Mouse (Mus musculus): ENCODE measurements at regions not wholly inside any gene's neighbourhood (a gene's known extent, or its start where the extent isn't known, plus 50 kb on each side); places are given as distances from the start of the nearest gene placed in this dataset.

- ATAC-seq (ENCODE audit: insufficient number of reproducible peaks, insufficient read depth, low FRiP score, low read depth): no peak; the same call in 1 of the 2 replicates
- Histone ChIP-seq H3K4me1 (ENCODE audit: control insufficient read depth, insufficient read depth, low read length) (no peaks in the 10 kb centered on the region), H3K27ac (ENCODE audit: low read length) (no peak overlapping the region), H3K4me2 (replicated peaks; ENCODE audit: low read depth, low read length) (no peak overlapping the region), H3K9me3 (ENCODE audit: control insufficient read depth, low read depth, low read length) (no peaks in the 10 kb centered on the region), H3K9ac (replicated peaks; ENCODE audit: low read depth, low read length) (no peak overlapping the region), H3K27me3 (ENCODE audit: control insufficient read depth, insufficient read depth, low read length) (no peaks in the 10 kb centered on the region), H3K4me3 (ENCODE audit: low read depth, low read length) (no peak overlapping the region), H3K36me3 (ENCODE audit: control insufficient read depth, insufficient read depth, low read length) (no peaks in the 10 kb centered on the region)
- WGBS: 12% methylated on average over 16 of the region's 16 CpGs
Measured at GRCm38 (mm10) chr1:177382596-177383190, 59.5 kb upstream of the Zbtb18 start.

- Histone ChIP-seq H3K4me3 (ENCODE audit: low read depth, low read length) (no peak overlapping the region), H3K9ac (replicated peaks; ENCODE audit: low read depth, low read length) (no peak overlapping the region), H3K4me2 (replicated peaks; ENCODE audit: low read depth, low read length) (no peak overlapping the region), H3K27me3 (ENCODE audit: control insufficient read depth, insufficient read depth, low read length) (no peaks in the 10 kb centered on the region), H3K27ac (ENCODE audit: low read length) (no peak overlapping the region), H3K9me3 (ENCODE audit: control insufficient read depth, low read depth, low read length) (no peaks in the 10 kb centered on the region), H3K4me1 (ENCODE audit: control insufficient read depth, insufficient read depth, low read length) (no peaks in the 10 kb centered on the region), H3K36me3 (ENCODE audit: control insufficient read depth, insufficient read depth, low read length) (no peaks in the 10 kb centered on the region)
- 83% methylated on average over 4 of the region's 4 CpGs for WGBS
- no peak for ATAC-seq (ENCODE audit: insufficient number of reproducible peaks, insufficient read depth, low FRiP score, low read depth)
Measured at GRCm38 (mm10) chr1:177382147-177382546, 60.0 kb upstream of the Zbtb18 start.

GRCm38 (mm10) chr1:177378112-177378511 lies 64.0 kb upstream of the Zbtb18 start:
- Histone ChIP-seq H3K27me3 (ENCODE audit: control insufficient read depth, insufficient read depth, low read length) (no peaks in the 10 kb centered on the region), H3K4me3 (ENCODE audit: low read depth, low read length) (no peak overlapping the region), H3K4me2 (replicated peaks; ENCODE audit: low read depth, low read length) (no peak overlapping the region), H3K36me3 (ENCODE audit: control insufficient read depth, insufficient read depth, low read length) (no peaks in the 10 kb centered on the region), H3K9me3 (ENCODE audit: control insufficient read depth, low read depth, low read length) (no peaks in the 10 kb centered on the region), H3K9ac (replicated peaks; ENCODE audit: low read depth, low read length) (no peak overlapping the region), H3K27ac (ENCODE audit: low read length) (no peak overlapping the region), H3K4me1 (ENCODE audit: control insufficient read depth, insufficient read depth, low read length) (no peaks in the 10 kb centered on the region)
- 91% methylated on average over 3 of the region's 3 CpGs for WGBS
- no peak for ATAC-seq (ENCODE audit: insufficient number of reproducible peaks, insufficient read depth, low FRiP score, low read depth)

- H3K4me1 ChIP-seq (ENCODE audit: control insufficient read depth, insufficient read depth, low read length): no peaks in the 10 kb centered on the region
- H3K27ac ChIP-seq (ENCODE audit: low read length): no peak overlapping the region
- no peak overlapping the region for H3K9ac ChIP-seq (replicated peaks; ENCODE audit: low read depth, low read length)
- no peak overlapping the region for H3K4me2 ChIP-seq (replicated peaks; ENCODE audit: low read depth, low read length)
- H3K36me3 ChIP-seq (ENCODE audit: control insufficient read depth, insufficient read depth, low read length): no peaks in the 10 kb centered on the region
- ATAC-seq (ENCODE audit: insufficient number of reproducible peaks, insufficient read depth, low FRiP score, low read depth): no peak
- WGBS: 17% methylated on average over 5 of the region's 5 CpGs
- no peaks in the 10 kb centered on the region for H3K27me3 ChIP-seq (ENCODE audit: control insufficient read depth, insufficient read depth, low read length)
- no peak overlapping the region for H3K4me3 ChIP-seq (ENCODE audit: low read depth, low read length)
- no peaks in the 10 kb centered on the region for H3K9me3 ChIP-seq (ENCODE audit: control insufficient read depth, low read depth, low read length)
Measured at GRCm38 (mm10) chr1:177373226-177373825, 68.8 kb upstream of the Zbtb18 start.

DNA sequence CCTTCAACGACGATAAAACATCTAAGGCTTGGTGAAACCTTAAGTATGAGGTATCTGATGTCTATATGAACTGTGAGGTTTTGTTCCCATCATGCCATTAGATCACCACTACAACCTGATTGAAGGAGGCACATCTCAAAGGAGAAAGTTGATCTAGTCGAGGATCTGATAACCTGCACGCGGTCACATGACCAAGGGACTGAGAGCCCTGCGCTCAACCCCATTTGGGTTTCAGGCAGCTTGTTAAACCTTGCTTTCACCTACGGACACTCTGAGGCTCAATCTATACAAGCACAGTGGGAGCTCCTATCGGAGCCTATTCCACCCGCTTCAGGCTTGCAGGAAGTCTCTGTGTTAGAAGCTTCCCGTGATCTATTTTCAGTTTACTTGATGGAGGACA lies 70.1 kb upstream of the Zbtb18 start:
- Histone ChIP-seq H3K9me3 (ENCODE audit: control insufficient read depth, low read depth, low read length) (no peaks in the 10 kb centered on the region), H3K27ac (ENCODE audit: low read length) (no peak overlapping the region), H3K36me3 (ENCODE audit: control insufficient read depth, insufficient read depth, low read length) (no peaks in the 10 kb centered on the region), H3K9ac (replicated peaks; ENCODE audit: low read depth, low read length) (no peak overlapping the region), H3K4me3 (ENCODE audit: low read depth, low read length) (no peak overlapping the region), H3K27me3 (ENCODE audit: control insufficient read depth, insufficient read depth, low read length) (no peaks in the 10 kb centered on the region), H3K4me2 (replicated peaks; ENCODE audit: low read depth, low read length) (no peak overlapping the region), H3K4me1 (ENCODE audit: control insufficient read depth, insufficient read depth, low read length) (no peaks in the 10 kb centered on the region)
- no peak for ATAC-seq (ENCODE audit: insufficient number of reproducible peaks, insufficient read depth, low FRiP score, low read depth)
- WGBS: 60% methylated on average over 10 of the region's 10 CpGs

DNA sequence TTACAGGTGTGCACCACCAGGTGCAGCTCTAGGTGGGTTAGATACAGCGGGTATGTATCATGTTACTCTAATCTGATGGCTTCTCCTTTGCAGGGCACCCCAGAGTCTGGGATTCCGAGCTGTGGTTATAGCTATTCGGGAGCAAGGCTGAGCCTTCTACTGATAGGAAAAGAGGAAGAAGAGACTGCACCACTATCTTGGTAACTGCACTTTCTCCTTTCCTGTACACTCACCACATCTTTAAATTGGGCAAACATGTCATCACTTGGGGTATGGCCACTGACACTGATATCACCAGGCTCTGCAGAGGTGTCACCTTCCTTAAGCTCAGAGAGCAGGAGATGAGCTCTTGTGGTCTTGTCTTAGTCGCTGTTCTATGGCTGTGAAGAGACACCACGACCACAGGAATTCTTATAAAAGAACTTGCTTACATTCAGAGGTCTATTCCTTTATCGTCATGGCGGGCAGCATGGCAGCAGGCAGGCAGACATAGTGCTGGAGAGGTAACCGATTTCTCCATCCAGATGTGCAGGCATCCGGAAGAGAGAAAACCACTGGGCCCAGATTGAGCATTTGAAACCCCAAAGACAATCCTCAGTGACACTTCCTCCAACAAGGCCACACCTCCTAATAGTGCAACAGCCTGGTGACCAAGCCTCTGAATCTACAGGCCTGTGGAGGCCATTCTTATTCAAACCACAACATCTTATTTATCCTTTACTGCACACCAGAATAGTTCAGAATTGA lies 74.1 kb upstream of the Zbtb18 start:
- no peak overlapping the region for H3K4me2 ChIP-seq (replicated peaks; ENCODE audit: low read depth, low read length)
- no peaks in the 10 kb centered on the region for H3K9me3 ChIP-seq (ENCODE audit: control insufficient read depth, low read depth, low read length)
- H3K4me3 ChIP-seq (ENCODE audit: low read depth, low read length): no peak overlapping the region
- H3K4me1 ChIP-seq (ENCODE audit: control insufficient read depth, insufficient read depth, low read length): no peaks in the 10 kb centered on the region
- WGBS: 82% methylated on average over 9 of the region's 9 CpGs
- ATAC-seq (ENCODE audit: insufficient number of reproducible peaks, insufficient read depth, low FRiP score, low read depth): no peak
- no peak overlapping the region for H3K9ac ChIP-seq (replicated peaks; ENCODE audit: low read depth, low read length)
- H3K27ac ChIP-seq (ENCODE audit: low read length): no peak overlapping the region
- H3K36me3 ChIP-seq (ENCODE audit: control insufficient read depth, insufficient read depth, low read length): no peaks in the 10 kb centered on the region
- no peaks in the 10 kb centered on the region for H3K27me3 ChIP-seq (ENCODE audit: control insufficient read depth, insufficient read depth, low read length)

GRCm38 (mm10) chr1:177366914-177367313 lies 75.2 kb upstream of the Zbtb18 start:
- Histone ChIP-seq H3K9ac (replicated peaks; ENCODE audit: low read depth, low read length) (no peak overlapping the region), H3K4me1 (ENCODE audit: control insufficient read depth, insufficient read depth, low read length) (no peaks in the 10 kb centered on the region), H3K9me3 (ENCODE audit: control insufficient read depth, low read depth, low read length) (no peaks in the 10 kb centered on the region), H3K27ac (ENCODE audit: low read length) (no peak overlapping the region), H3K4me3 (ENCODE audit: low read depth, low read length) (no peak overlapping the region), H3K36me3 (ENCODE audit: control insufficient read depth, insufficient read depth, low read length) (no peaks in the 10 kb centered on the region), H3K27me3 (ENCODE audit: control insufficient read depth, insufficient read depth, low read length) (no peaks in the 10 kb centered on the region), H3K4me2 (replicated peaks; ENCODE audit: low read depth, low read length) (no peak overlapping the region)
- 75% methylated on average over 6 of the region's 6 CpGs for WGBS
- ATAC-seq (ENCODE audit: insufficient number of reproducible peaks, insufficient read depth, low FRiP score, low read depth): no peak

DNA sequence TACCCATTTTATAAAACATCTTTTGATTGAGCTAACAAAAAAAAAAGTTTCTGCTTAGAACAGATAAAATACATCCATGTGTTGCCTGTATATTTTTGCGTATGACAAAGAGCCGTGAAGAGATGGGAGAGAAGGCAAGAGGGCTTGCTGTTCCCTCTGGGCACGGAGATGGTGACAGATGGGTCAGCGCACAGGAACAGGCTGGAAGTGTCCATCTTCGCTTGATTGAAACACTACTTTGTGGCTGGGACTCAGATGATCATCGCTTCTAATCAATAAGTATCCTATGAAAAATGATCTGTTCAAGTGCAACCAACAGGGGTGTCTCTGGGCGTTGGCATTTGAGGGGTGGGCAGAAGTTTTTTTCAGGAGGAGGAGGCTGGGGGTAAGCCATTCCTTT lies 75.7 kb upstream of the Zbtb18 start:
- WGBS: 75% methylated on average over 7 of the region's 7 CpGs
- H3K4me3 ChIP-seq (ENCODE audit: low read depth, low read length): no peak overlapping the region
- H3K4me2 ChIP-seq (replicated peaks; ENCODE audit: low read depth, low read length): no peak overlapping the region
- ATAC-seq (ENCODE audit: insufficient number of reproducible peaks, insufficient read depth, low FRiP score, low read depth): no peak
- H3K27me3 ChIP-seq (ENCODE audit: control insufficient read depth, insufficient read depth, low read length): no peaks in the 10 kb centered on the region
- no peaks in the 10 kb centered on the region for H3K36me3 ChIP-seq (ENCODE audit: control insufficient read depth, insufficient read depth, low read length)
- H3K9me3 ChIP-seq (ENCODE audit: control insufficient read depth, low read depth, low read length): no peaks in the 10 kb centered on the region
- no peak overlapping the region for H3K9ac ChIP-seq (replicated peaks; ENCODE audit: low read depth, low read length)
- H3K27ac ChIP-seq (ENCODE audit: low read length): no peak overlapping the region
- H3K4me1 ChIP-seq (ENCODE audit: control insufficient read depth, insufficient read depth, low read length): no peaks in the 10 kb centered on the region
